Mouse (Mus musculus) heart, embryonic 16.5 days (tissue): Measurements from ENCODE around the gene Hist1h2bc. TPM values are rescaled to one million over a fixed set of nuclear protein-coding genes. Genes with fewer than 3 reads are reported as not detected.

Experiments used
- ATAC-seq: fragments of 200-750 bp; cut with Nextera tagmentation; replicated peaks from 2 replicates; pipeline ENCODE4 v1.8.0; 2017; ENCODE audit warnings: moderate number of reproducible peaks; ENCODE audit not compliant: insufficient read depth, low FRiP score; ENCODE audit errors: extremely low read depth
- H3K27ac ChIP-seq: fragments of 300-500 bp; sonication (generic); 2 replicates; pipeline ENCODE4 v1.5.1; 2014; ENCODE audit warnings: mild to moderate bottlenecking, low read length, control low read depth, moderate library complexity
- H3K27me3 ChIP-seq: fragments of 300-500 bp; sonication (generic); 2 replicates; pipeline ENCODE4 v1.6.1; 2014; ENCODE audit warnings: low read length, mixed read lengths; ENCODE audit not compliant: control insufficient read depth, insufficient read depth
- H3K36me3 ChIP-seq: fragments of 300-500 bp; sonication (generic); 2 replicates; pipeline ENCODE4 v1.6.1; 2014; ENCODE audit not compliant: control insufficient read depth, insufficient read depth
- H3K4me1 ChIP-seq: fragments of 300-500 bp; sonication (generic); 2 replicates; pipeline ENCODE4 v1.6.1; 2014; ENCODE audit warnings: low read length, mixed read lengths; ENCODE audit not compliant: control insufficient read depth, insufficient read depth
- H3K4me2 ChIP-seq: fragments of 300-500 bp; sonication (generic); 2 replicates; pipeline ENCODE4 v1.6.1; 2014; ENCODE audit warnings: low read depth, mild to moderate bottlenecking, control low read depth, low read length
- H3K4me3 ChIP-seq: fragments of 300-500 bp; sonication (generic); 2 replicates; pipeline ENCODE4 v1.5.1; 2014; ENCODE audit warnings: mild to moderate bottlenecking, control low read depth, low read length
- H3K9ac ChIP-seq: fragments of 300-500 bp; sonication (generic); 2 replicates; pipeline ENCODE4 v1.6.1; 2014; ENCODE audit warnings: low read length, control low read depth
- H3K9me3 ChIP-seq: fragments of 300-500 bp; sonication (generic); replicated peaks from 2 replicates; pipeline ENCODE4 v1.6.1; 2016; ENCODE audit warnings: low read length; ENCODE audit not compliant: control insufficient read depth
- WGBS: fragments of 180-500 bp; shearing (Covaris S2); extraction: QIAGEN DNeasy Blood & Tissue Kit; methylation state at CpG from one replicate; pipeline ENCODE4 v1.1.7; 2014; 5-methylcytosine and 5-hydroxymethylcytosine counted together
- polyA plus RNA-seq: library from polyadenylated mRNA; unstranded; fragments of >200 nt; fragmentation: Nextera tagmentation; extraction: Ambion mirVana; gene quantifications from 2 replicates; pipeline ENCODE4 v1.2.1, GENCODE M21; 2015

Hist1h2bc gene
- polyA plus RNA-seq, 1 experiment from 2014 or later, result 49.7 TPM

DNA sequence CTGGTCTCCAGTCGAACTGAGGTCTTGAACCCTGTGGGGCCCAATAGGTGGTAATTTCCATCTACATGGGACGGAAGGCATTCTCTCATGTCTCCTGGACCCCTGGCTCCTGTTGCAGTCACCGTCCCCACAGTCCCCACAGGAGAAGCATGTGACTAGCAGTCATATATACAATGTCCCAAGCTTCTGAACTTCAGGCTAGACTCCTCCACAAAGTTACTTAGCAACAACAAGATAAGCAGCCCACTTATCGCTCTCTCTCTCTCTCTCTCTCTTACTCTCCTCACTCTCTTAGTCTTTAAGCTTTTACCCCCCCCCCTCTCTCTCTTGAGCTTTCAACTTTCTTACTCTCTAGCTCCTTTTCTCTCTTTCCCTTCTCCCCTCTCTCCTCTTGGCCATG, 40.2 kb downstream of the Hist1h2bc start:
- ATAC-seq, result no peak
- H3K27me3 ChIP-seq, result no peaks in the 10 kb centered on the region
- H3K4me2 ChIP-seq, result no peak overlapping the region
- H3K4me3 ChIP-seq, result no peak overlapping the region
- no peaks in the 10 kb centered on the region for H3K9me3 ChIP-seq
- 48% methylated on average over 4 of the region's 4 CpGs for WGBS
- H3K27ac ChIP-seq, result no peak overlapping the region
- no peaks in the 10 kb centered on the region for H3K36me3 ChIP-seq
- no peak overlapping the region for H3K9ac ChIP-seq
- H3K4me1 ChIP-seq, result peaks cover 2% of the 10 kb centered on the region

DNA sequence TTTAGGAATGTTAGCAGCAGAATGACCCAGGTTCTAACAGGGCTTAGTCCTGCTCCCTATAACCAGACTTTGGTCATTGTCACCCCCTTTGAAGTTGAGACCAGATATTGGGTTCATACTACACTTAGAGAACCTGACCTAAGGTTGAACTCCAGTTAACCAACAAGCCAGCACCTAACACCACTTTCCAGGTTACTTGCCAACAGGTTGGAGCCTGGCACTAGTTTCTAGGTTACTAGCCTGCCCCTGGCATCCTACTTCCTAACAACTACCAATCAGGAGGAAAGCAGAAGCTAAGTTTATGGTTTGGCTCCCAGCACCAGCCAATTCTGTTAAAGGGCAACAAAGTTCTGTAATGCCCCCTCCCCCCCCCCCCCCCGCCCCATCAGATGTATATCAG, 41.2 kb downstream of the Hist1h2bc start:
- H3K4me2 ChIP-seq, result no peak overlapping the region
- H3K27me3 ChIP-seq, result no peaks in the 10 kb centered on the region
- WGBS, result no CpG with 5 or more reads among the region's 1 CpGs
- H3K27ac ChIP-seq, result no peak overlapping the region
- no peak for ATAC-seq
- H3K36me3 ChIP-seq, result no peaks in the 10 kb centered on the region
- no peaks in the 10 kb centered on the region for H3K9me3 ChIP-seq
- H3K9ac ChIP-seq, result no peak overlapping the region
- peaks cover 2% of the 10 kb centered on the region for H3K4me1 ChIP-seq
- no peak overlapping the region for H3K4me3 ChIP-seq

DNA sequence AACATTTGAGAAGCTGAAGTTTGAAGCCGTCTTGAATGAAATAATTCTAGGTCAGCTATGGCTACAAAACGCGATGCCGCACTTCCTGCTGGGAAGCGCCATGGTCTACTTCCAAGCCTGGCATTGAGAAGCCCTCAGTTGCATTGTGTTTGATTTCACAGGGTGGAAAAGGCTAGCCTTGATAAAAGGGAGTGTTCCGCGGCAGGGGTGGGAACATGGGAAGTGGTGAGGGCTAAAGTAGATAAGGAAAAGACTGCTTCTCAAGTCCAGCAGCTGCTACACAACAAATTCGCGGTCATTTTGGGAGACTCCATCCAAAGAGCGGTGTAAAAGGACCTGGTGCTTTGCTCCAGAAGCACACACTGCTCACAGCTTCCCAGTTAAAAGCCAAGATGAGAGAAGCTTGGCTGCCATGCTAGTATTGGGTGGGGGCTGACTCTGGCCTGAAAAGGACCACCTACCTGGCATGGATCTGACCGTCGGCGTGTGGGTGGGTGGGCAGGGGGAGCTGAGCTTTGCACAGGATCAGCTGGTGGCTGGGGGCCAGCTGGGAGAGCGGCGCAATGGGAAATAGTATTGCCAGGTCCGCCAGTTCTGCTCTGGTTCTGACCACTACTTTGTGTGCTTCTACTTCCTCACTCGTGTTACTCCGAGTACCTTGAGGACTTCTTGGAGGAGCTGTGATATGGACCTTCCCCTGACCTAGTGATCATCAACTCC, 44.6 kb downstream of the Hist1h2bc start:
- 70% methylated on average over 18 of the region's 18 CpGs for WGBS
- no peak overlapping the region for H3K4me2 ChIP-seq
- no peaks in the 10 kb centered on the region for H3K9me3 ChIP-seq
- ATAC-seq, result no peak
- H3K27ac ChIP-seq, result no peak overlapping the region
- no peak overlapping the region for H3K9ac ChIP-seq
- no peak overlapping the region for H3K4me3 ChIP-seq
- no peaks in the 10 kb centered on the region for H3K27me3 ChIP-seq
- no peaks in the 10 kb centered on the region for H3K36me3 ChIP-seq
- H3K4me1 ChIP-seq, result peaks cover 2% of the 10 kb centered on the region

DNA sequence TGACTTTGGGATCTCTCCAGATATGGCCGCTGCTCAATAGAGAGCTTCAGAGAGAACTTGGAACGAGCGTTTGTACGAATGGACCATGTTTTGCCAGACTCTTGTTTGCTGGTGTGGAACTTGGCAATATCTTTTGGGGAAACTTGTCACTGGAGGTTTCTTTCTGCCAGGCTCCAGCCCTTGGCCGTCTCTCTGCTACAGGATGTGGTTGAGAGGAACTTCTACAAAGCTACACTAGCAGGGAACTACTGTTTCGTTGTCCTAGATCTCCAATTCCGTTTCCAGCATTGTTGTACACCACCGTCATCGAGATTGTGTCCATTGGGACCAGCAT, 45.2 kb downstream of the Hist1h2bc start:
- ATAC-seq, result no peak
- no peak overlapping the region for H3K27ac ChIP-seq
- H3K9me3 ChIP-seq, result no peaks in the 10 kb centered on the region
- no peaks in the 10 kb centered on the region for H3K36me3 ChIP-seq
- no peak overlapping the region for H3K4me2 ChIP-seq
- 85% methylated on average over 9 of the region's 9 CpGs for WGBS
- H3K27me3 ChIP-seq, result no peaks in the 10 kb centered on the region
- no peak overlapping the region for H3K4me3 ChIP-seq
- H3K9ac ChIP-seq, result no peak overlapping the region
- peaks cover under 1% of the 10 kb centered on the region for H3K4me1 ChIP-seq

DNA sequence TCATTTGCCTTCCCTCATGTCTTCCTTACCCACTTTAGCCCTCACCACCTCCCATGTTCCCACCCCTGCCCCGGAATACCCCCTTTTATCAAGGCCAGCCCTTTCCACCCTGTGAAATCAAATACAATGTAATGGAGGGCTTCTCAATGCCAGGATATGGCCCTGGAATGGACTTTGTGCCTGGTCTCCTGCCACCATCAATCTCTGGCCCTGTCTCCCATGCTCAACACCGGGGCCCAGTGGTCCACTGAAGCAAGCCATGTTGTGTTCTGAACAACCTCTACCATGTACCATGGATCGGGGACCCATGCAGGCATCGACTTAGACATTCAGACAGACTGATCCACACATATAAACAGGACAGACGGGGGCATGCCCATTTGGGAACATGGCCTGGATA, 45.7 kb downstream of the Hist1h2bc start:
- 93% methylated on average over 5 of the region's 5 CpGs for WGBS
- ATAC-seq, result no peak
- Histone ChIP-seq H3K27ac (no peak overlapping the region), H3K9me3 (no peaks in the 10 kb centered on the region), H3K9ac (no peak overlapping the region), H3K27me3 (no peaks in the 10 kb centered on the region), H3K4me2 (no peak overlapping the region), H3K36me3 (no peaks in the 10 kb centered on the region), H3K4me3 (no peak overlapping the region), H3K4me1 (no peaks in the 10 kb centered on the region; the same call in 1 of the 2 replicates)

DNA sequence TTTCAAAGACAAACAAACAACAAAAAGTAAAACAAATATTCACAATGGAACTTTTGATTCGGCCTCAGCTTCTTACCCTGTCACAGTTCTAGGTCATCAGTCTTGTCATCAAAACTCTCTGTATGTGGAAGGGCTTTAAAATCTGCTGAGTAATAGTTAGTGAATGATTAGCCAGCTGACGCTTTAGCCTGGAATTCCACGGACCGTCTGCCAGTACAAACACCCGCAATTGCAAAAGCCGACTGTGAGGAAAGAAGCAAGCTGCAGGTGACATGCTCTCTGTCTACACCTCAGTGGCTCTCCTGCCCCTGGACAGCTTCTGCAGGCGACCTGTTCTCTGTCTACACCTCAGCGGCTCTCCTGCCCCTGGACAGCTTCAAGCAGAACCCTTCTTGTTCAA, 46.5 kb downstream of the Hist1h2bc start:
- Histone ChIP-seq H3K9me3 (no peaks in the 10 kb centered on the region), H3K36me3 (no peaks in the 10 kb centered on the region), H3K4me1 (no peaks in the 10 kb centered on the region), H3K27ac (no peak overlapping the region), H3K4me2 (no peak overlapping the region; the same call in 1 of the 2 replicates), H3K9ac (no peak overlapping the region), H3K27me3 (no peaks in the 10 kb centered on the region), H3K4me3 (no peak overlapping the region)
- WGBS, result 16% methylated on average over 8 of the region's 8 CpGs
- no peak for ATAC-seq

DNA sequence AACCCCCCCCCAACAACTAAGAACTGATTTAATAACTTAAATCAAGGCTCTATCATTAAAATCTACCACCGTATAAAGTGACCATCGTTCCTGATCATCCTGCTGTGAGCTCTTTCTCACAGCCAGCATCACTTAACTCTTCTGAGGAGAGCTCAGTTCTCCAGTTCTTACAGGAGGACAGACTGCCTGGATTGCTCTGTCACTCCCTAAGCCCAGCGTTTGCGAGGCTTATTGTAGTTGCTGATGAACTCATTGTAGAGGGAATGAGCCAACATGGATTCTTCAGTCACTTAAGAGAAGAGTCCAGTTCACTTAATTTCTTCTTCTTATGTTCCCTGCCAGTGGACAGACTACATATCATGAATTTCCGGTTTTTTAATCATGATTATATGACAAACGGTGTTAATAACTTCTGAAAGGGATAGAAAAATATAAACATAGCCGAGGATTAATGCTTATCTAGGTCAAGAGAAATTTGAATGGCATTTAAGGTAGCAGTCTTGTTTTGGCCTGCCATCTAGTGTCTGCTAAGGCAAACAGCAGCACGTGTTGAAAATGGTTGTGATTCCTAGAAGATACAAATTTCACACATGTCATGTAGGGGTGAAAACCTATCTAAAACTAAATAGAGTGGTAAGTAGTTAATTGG, 48.3 kb downstream of the Hist1h2bc start:
- Histone ChIP-seq H3K4me1 (no peaks in the 10 kb centered on the region), H3K9ac (no peak overlapping the region), H3K27me3 (no peaks in the 10 kb centered on the region), H3K9me3 (no peaks in the 10 kb centered on the region), H3K4me2 (no peak overlapping the region), H3K4me3 (no peak overlapping the region), H3K27ac (no peak overlapping the region), H3K36me3 (no peaks in the 10 kb centered on the region)
- WGBS, result 22% methylated on average over 8 of the region's 8 CpGs
- no peak for ATAC-seq

DNA sequence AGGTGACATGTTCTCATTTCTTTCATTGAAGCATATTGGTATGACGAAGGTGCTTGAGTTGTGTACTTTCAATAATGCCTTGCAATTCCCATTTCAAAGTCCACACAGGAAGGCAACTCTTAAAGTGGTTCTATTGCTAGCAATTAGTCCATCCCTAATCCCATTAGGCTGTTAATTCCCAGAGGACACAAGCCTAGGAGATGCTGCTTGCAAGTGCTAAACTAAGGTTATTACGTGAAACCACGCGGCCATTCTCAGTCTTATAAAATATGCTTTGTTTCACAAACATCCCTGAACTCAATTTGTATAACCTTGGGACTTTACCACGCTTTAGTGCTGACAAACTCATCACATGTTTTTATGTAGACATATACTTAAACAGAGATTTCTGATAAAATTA, 53.1 kb downstream of the Hist1h2bc start:
- Histone ChIP-seq H3K9me3 (no peaks in the 10 kb centered on the region), H3K27ac (no peak overlapping the region), H3K9ac (no peak overlapping the region), H3K4me3 (no peak overlapping the region), H3K27me3 (no peaks in the 10 kb centered on the region), H3K4me2 (no peak overlapping the region), H3K4me1 (peaks cover 15% of the 10 kb centered on the region), H3K36me3 (no peaks in the 10 kb centered on the region)
- 90% methylated on average over 5 of the region's 5 CpGs for WGBS
- no peak for ATAC-seq

DNA sequence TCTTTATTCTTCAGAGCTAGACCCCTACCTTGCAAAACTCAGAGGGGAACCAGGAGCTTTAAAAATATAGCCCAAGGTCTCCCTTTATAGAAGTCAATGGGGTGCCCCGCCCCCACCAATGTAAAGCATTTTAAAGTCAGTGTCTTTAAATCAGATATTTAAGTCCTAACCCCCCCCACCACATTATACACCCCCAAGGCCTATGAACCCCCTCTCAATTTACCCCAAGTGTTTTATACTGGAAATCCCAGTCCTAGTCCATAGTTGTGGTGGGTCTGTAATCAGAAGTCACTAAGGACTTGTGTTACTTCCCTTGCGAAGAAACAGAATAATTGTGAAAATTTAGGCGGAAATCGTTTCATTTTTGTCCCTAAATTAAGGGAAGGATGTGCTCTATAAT, 54.0 kb downstream of the Hist1h2bc start:
- Histone ChIP-seq H3K4me1 (peaks cover 16% of the 10 kb centered on the region), H3K27me3 (no peaks in the 10 kb centered on the region), H3K9me3 (no peaks in the 10 kb centered on the region), H3K4me3 (peak overlapping the region; percentile 74), H3K36me3 (no peaks in the 10 kb centered on the region), H3K27ac (peak overlapping the region; percentile 99), H3K9ac (peak overlapping the region; percentile 68), H3K4me2 (peak overlapping the region; percentile 95)
- WGBS, result 26% methylated on average over 4 of the region's 4 CpGs
- ATAC-seq, result no peak
